Mouse (Mus musculus) midbrain, postnatal 0 days (tissue): ENCODE results near the gene Ykt6. TPM values are rescaled to one million over a fixed set of nuclear protein-coding genes. Genes with fewer than 3 reads are reported as not detected.
"Not testable (repeated sequence)": the region's sequence is repeated elsewhere in the genome, so short reads cannot be mapped to it uniquely, and the experiment has no call there.

Experiments used
- ATAC-seq: fragments of 200-750 bp; cut with Nextera tagmentation; 2 replicates; pipeline ENCODE4 v1.8.0; 2017; ENCODE audit warnings: moderate number of reproducible peaks, mild to moderate bottlenecking, moderate TSS enrichment, moderate library complexity; ENCODE audit not compliant: low FRiP score
- DNase-seq: peaks from one replicate; pipeline ENCODE4 v3.0.0-alpha.2; 2015; ENCODE audit warnings: low spot score
- H3K27ac ChIP-seq: fragments of 300-500 bp; sonication (generic); 2 replicates; pipeline ENCODE4 v1.5.1; 2014; ENCODE audit warnings: low read depth, mild to moderate bottlenecking, low read length, mixed read lengths
- H3K27me3 ChIP-seq: fragments of 300-500 bp; sonication (generic); 2 replicates; pipeline ENCODE4 v1.6.1; 2014; ENCODE audit warnings: low read length, control low read depth, mixed read lengths; ENCODE audit not compliant: insufficient read depth
- H3K36me3 ChIP-seq: fragments of 300-500 bp; sonication (generic); 2 replicates; pipeline ENCODE4 v1.6.1; 2014; ENCODE audit warnings: low read length, control low read depth, mixed read lengths; ENCODE audit not compliant: insufficient read depth
- H3K4me1 ChIP-seq: fragments of 300-500 bp; sonication (generic); 2 replicates; pipeline ENCODE4 v1.6.1; 2014; ENCODE audit warnings: mild to moderate bottlenecking, control low read depth, antibody characterized with exemption, low read length, mixed read lengths; ENCODE audit not compliant: insufficient read depth
- H3K4me2 ChIP-seq: fragments of 300-500 bp; sonication (generic); 2 replicates; pipeline ENCODE4 v1.6.1; 2014; ENCODE audit warnings: low read depth, mild to moderate bottlenecking, low read length, mixed read lengths; ENCODE audit not compliant: poor library complexity, severe bottlenecking
- H3K4me3 ChIP-seq: fragments of 300-500 bp; sonication (generic); 2 replicates; pipeline ENCODE4 v1.5.1; 2014; ENCODE audit warnings: low read depth, mild to moderate bottlenecking, low read length, moderate library complexity
- H3K9ac ChIP-seq: fragments of 300-500 bp; sonication (generic); replicated peaks from 2 replicates; pipeline ENCODE4 v1.6.1; 2014; ENCODE audit warnings: mild to moderate bottlenecking, low read length, moderate library complexity, mixed read lengths; ENCODE audit not compliant: poor library complexity, severe bottlenecking
- H3K9me3 ChIP-seq: fragments of 300-500 bp; sonication (generic); 2 replicates; pipeline ENCODE4 v1.6.1; 2016; ENCODE audit warnings: low read length, control low read depth
- CTCF ChIP-seq: IDR thresholded peaks from 2 replicates; pipeline ENCODE4 v1.5.1; 2016; ENCODE audit warnings: antibody characterized with exemption, mild to moderate bottlenecking
- WGBS: fragments of 180-500 bp; shearing (Covaris S2); extraction: QIAGEN DNeasy Blood & Tissue Kit; methylation state at CpG from one replicate; pipeline ENCODE4 v1.1.7; 2014; 5-methylcytosine and 5-hydroxymethylcytosine counted together
- polyA plus RNA-seq: library from polyadenylated mRNA; unstranded; fragments of >200 nt; fragmentation: Nextera tagmentation; extraction: Ambion mirVana; gene quantifications from 2 replicates; pipeline ENCODE4 v1.2.1, GENCODE M21; 2015
- total RNA-seq: library from RNA; depleted of rRNA; stranded (reverse); fragments of >200 nt; gene quantifications from 2 replicates; pipeline ENCODE4 v1.2.3, GENCODE M21; 2014

The Ykt6 gene
- total and polyA plus RNA-seq, 2 experiments from 2014 or later = 87.0 to 151 TPM

GRCm38 (mm10) chr11:5999832-6000771, 44.6 kb downstream of the Ykt6 start:
- 9% methylated on average over 8 of the region's 8 CpGs for WGBS
- DNase-seq (peak; percentile 91), ATAC-seq (peak; percentile 80)
- H3K4me2 ChIP-seq = no peak overlapping the region
- H3K9me3 ChIP-seq = no peaks in the 10 kb centered on the region
- H3K36me3 ChIP-seq = peaks cover 7% of the 10 kb centered on the region; the same call in 1 of the 2 replicates
- TF ChIP-seq CTCF = no peak
- no peak overlapping the region for H3K4me3 ChIP-seq
- no peaks in the 10 kb centered on the region for H3K27me3 ChIP-seq
- peaks cover 10% of the 10 kb centered on the region; the same call in 1 of the 2 replicates for H3K4me1 ChIP-seq
- H3K9ac ChIP-seq = no peak overlapping the region; the same call in 1 of the 2 replicates
- peak overlapping the region; percentile 55; the same call in 1 of the 2 replicates for H3K27ac ChIP-seq

DNA sequence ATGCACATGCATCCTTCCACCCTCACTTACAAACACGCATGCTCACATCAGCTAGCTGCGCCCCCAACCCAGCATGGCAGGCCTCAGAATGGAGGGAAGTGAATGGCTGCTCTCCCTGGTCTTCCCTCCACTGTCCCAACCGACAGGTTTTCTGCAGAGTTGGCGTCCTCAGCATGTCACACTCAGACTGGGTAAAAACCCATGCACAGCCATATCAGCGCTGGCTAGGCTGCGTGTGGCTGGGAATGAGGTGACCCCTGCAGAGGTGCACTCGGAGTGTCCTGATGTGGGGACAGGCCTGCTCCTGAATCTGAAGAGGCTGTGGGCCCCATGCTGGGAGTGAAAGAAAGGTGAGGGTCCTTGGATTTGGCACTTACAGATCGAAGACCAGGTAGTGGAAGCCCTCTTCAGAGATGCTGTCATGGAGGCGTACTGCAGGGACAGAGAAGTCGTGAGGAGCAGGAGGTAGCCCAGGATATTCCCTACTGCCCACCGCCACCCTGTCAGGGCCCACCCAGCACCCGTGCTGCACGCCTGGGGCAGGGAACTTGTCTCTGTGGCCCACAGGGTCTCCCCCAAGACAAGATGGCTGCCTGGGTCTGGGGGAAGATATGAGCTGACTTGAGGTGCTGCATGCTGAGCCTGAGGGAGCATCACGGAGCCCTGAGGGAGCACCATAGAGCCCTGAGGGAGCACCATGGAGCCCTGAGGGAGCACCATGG, 45.6 kb downstream of the Ykt6 start:
- no peak overlapping the region for H3K4me2 ChIP-seq
- H3K27me3 ChIP-seq = no peaks in the 10 kb centered on the region
- no peaks in the 10 kb centered on the region for H3K9me3 ChIP-seq
- no peak for ATAC-seq
- 82% methylated on average over 14 of the region's 14 CpGs for WGBS
- H3K36me3 ChIP-seq = peaks cover 7% of the 10 kb centered on the region; the same call in 1 of the 2 replicates
- H3K9ac ChIP-seq = no peak overlapping the region
- DNase-seq = no peak
- peak overlapping the region; percentile 55; the same call in 1 of the 2 replicates for H3K27ac ChIP-seq
- TF ChIP-seq CTCF = no peak
- no peak overlapping the region for H3K4me3 ChIP-seq
- H3K4me1 ChIP-seq = peaks cover 10% of the 10 kb centered on the region; the same call in 1 of the 2 replicates

GRCm38 (mm10) chr11:6001981-6002649, 46.6 kb downstream of the Ykt6 start:
- WGBS = 83% methylated on average over 9 of the region's 9 CpGs
- TF ChIP-seq CTCF = no peak
- DNase-seq = no peak
- Histone ChIP-seq H3K4me2 (no peak overlapping the region), H3K4me1 (peaks cover 10% of the 10 kb centered on the region; the same call in 1 of the 2 replicates), H3K4me3 (no peak overlapping the region), H3K27ac (no peak overlapping the region), H3K36me3 (peaks cover 4% of the 10 kb centered on the region; the same call in 1 of the 2 replicates), H3K27me3 (no peaks in the 10 kb centered on the region), H3K9ac (no peak overlapping the region), H3K9me3 (no peaks in the 10 kb centered on the region)
- ATAC-seq = no peak

- H3K27ac ChIP-seq = no peak overlapping the region
- 36% methylated on average over 2 of the region's 2 CpGs for WGBS
Measured at GRCm38 (mm10) chr11:6003046-6003639, 47.6 kb downstream of the Ykt6 start.

GRCm38 (mm10) chr11:6005374-6006043, 50.0 kb downstream of the Ykt6 start:
- not testable (repeated sequence) for H3K27me3 ChIP-seq, H3K4me3 ChIP-seq, ATAC-seq, H3K27ac ChIP-seq, H3K4me2 ChIP-seq, H3K4me1 ChIP-seq, H3K9me3 ChIP-seq, H3K36me3 ChIP-seq, DNase-seq, H3K9ac ChIP-seq
- 62% methylated on average over 1 of the region's 4 CpGs for WGBS

More at GRCm38 (mm10) chr11:6003046-6003639, 47.6 kb downstream of the Ykt6 start:
- DNase-seq (no peak), ATAC-seq (no peak)
- Histone ChIP-seq H3K27me3 (no peaks in the 10 kb centered on the region), H3K4me2 (no peak overlapping the region), H3K36me3 (peaks cover 4% of the 10 kb centered on the region; the same call in 1 of the 2 replicates), H3K4me1 (peaks cover 10% of the 10 kb centered on the region; the same call in 1 of the 2 replicates), H3K4me3 (no peak overlapping the region), H3K9ac (no peak overlapping the region), H3K9me3 (no peaks in the 10 kb centered on the region)
- TF ChIP-seq CTCF = peak; percentile 20; the same call in 1 of the 2 replicates

- Histone ChIP-seq H3K4me3 (peak overlapping the region; percentile 25; the same call in 1 of the 2 replicates), H3K4me2 (peak overlapping the region; percentile 42)
- H3K27ac ChIP-seq, DNase-seq, H3K9ac ChIP-seq, H3K36me3 ChIP-seq, ATAC-seq, H3K27me3 ChIP-seq, H3K4me1 ChIP-seq, H3K9me3 ChIP-seq: not testable (repeated sequence)
- WGBS = 9% methylated on average over 36 of the region's 44 CpGs
Measured at GRCm38 (mm10) chr11:6006351-6007009, 51.0 kb downstream of the Ykt6 start.

DNA sequence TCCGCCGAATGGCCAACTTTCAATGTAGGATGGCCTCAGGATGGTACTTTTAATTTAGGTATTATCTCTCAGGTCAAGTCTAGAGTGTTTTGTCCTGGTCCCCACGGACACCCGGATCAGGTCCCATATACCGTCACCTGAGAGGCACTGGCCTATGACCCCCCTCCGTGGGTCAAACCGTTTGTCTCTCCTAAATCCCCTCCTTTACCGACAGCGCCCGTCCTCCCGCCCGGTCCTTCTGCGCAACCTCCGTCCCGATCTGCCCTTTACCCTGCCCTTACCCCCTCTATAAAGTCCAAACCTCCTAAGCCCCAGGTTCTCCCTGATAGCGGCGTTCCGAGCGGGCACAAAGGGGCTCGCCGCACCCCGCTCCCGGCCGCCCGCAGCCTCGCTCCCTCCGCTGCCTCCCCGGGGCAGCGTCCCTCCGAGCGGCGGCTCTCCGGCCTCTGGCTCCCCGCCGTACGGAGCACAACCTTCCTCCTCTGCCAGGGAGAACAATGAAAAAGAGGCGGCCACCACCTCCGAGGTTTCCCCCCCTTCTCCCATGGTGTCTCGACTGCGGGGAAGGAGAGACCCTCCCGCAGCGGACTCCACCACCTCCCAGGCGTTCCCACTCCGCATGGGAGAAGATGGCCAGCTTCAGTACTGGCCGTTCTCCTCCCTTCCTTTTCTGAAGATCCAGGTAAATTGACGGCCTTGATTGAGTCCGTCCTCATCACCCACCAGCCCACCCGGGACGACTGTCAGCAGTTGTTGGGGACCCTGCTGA, 51.7 kb downstream of the Ykt6 start:
- peak overlapping the region; percentile 42 for H3K4me2 ChIP-seq
- H3K27ac ChIP-seq, H3K9ac ChIP-seq, H3K27me3 ChIP-seq, ATAC-seq, H3K36me3 ChIP-seq, DNase-seq, H3K9me3 ChIP-seq, H3K4me1 ChIP-seq: not testable (repeated sequence)
- H3K4me3 ChIP-seq = peak overlapping the region; percentile 25
- 6% methylated on average over 20 of the region's 49 CpGs for WGBS
